Mouse (Mus musculus): ENCODE measurements around the gene Olfr789.

Gene Olfr789

GRCm38 (mm10) chr10:129484452-129484851 is at the start of gene Olfr789:
Gene Olfr789 (plus strand): TSS chr10:129484752.
- DNase-seq (ENCODE audit: low read depth, low spot score): no peak

- DNase-seq (ENCODE audit: low read depth, low spot score): no peak
These were observed 23.0 kb upstream of the Olfr789 start, which contains the start of gene Olfr787 for GRCm38 (mm10) chr10:129461562-129461961. Gene Olfr787 (plus strand): TSS chr10:129461862.

- DNase-seq (ENCODE audit: low read depth, low spot score): no peak
These were observed 13.9 kb upstream of the Olfr789 start, which contains the start of gene Olfr788 for GRCm38 (mm10) chr10:129470698-129471097. Gene Olfr788 (plus strand): TSS chr10:129470998.

- no peak for DNase-seq (ENCODE audit: low read depth, low spot score)
These were observed 11.3 kb upstream of the Olfr789 start for GRCm38 (mm10) chr10:129473256-129473655.

- DNase-seq (ENCODE audit: low read depth, low spot score): no peak
These were observed 10.8 kb upstream of the Olfr789 start for GRCm38 (mm10) chr10:129473723-129474122.

GRCm38 (mm10) chr10:129490101-129490500 is 5.5 kb downstream of the Olfr789 start:
- DNase-seq (ENCODE audit: low read depth, low spot score): no peak

GRCm38 (mm10) chr10:129498192-129498591 is 13.6 kb downstream of the Olfr789 start, which contains the start of gene Olfr790:
Gene Olfr790 (plus strand): TSS chr10:129498492.
- no peak for DNase-seq (ENCODE audit: low read depth, low spot score)

- DNase-seq (ENCODE audit: low read depth, low spot score): no peak
These were observed 36.9 kb downstream of the Olfr789 start, which contains the start of gene Olfr791 for GRCm38 (mm10) chr10:129521492-129521891. Gene Olfr791 (plus strand): TSS chr10:129521792.

GRCm38 (mm10) chr10:129538862-129539261 is 54.3 kb downstream of the Olfr789 start, which contains the start of gene Olfr792:
Gene Olfr792 (plus strand): TSS chr10:129539162.
- no peak for DNase-seq (ENCODE audit: low read depth, low spot score)
